Mouse (Mus musculus): Measurements from ENCODE around the gene Nhlh1. TPM values are rescaled to one million over a fixed set of nuclear protein-coding genes. Genes with fewer than 3 reads are reported as not detected.

The Nhlh1 gene
- total and polyA plus RNA-seq, 3 experiments, result not detected

DNA sequence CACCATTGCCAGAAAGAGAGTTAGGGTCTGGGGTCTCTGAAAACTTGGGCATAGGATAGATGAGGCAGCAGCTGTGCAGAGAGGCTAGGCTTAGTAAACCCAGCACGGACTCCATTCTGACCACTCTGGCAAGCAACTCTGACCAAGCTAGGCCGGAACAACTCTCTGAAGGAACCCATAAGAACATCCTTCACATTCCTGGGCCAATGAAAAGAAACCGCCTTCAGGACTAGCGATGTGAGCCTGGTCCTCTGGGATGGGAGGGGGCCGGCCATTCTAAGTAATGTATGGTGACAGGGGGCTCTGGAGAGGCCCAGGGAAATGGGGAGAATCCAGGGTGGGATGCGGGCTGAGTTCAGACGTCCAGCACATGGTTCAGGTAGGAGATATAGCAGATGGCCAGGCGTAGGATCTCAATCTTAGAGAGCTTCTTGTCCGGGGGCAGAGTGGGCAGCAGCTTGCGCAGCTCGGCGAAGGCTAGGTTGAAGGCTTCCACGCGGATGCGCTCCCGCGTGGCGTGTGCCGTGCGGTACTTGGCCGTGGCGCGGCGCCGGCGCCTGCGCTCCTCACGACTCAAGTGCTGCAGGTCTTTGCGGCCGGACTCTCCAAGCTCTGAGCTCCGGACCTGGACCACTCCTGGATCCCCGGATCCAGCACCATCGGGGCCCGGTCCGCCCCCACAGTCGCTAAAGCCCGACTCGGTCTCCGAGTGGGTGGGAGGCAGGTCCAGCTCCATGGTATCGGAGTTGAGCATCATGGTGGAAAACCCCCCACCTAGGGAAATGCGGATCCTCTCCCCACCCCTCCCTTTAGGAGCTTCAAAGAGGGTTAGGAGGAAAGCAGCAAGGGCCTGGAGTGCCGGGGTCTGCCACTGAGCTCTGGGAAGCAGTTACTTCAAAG is 3.6 kb downstream of the Nhlh1 start:
- Histone ChIP-seq H3K79me2 (ENCODE audit: control insufficient read depth, insufficient read depth, low read length, poor library complexity) (no peaks in the 10 kb centered on the region), H3K4me3 (ENCODE audit: control insufficient read depth in 1 of 2, insufficient read depth in 1 of 2, low read depth in 2 of 2, low read length in 2 of 2) (no peak overlapping the region), H3K4me1 (ENCODE audit: control insufficient read depth in 1 of 2, insufficient read depth in 2 of 2, low read length in 2 of 2) (no peaks in the 10 kb centered on the region), H3K27ac (ENCODE audit: control insufficient read depth, low read depth, low read length) (no peak overlapping the region), H3K27me3 (ENCODE audit: control insufficient read depth in 1 of 2, insufficient read depth in 2 of 2, low read length in 2 of 2) (no peaks in the 10 kb centered on the region; a peak in 1 of 4 replicates), H3K9ac (ENCODE audit: control insufficient read depth, low read depth, low read length, poor library complexity, severe bottlenecking) (no peak overlapping the region), H3K9me3 (replicated peaks; ENCODE audit: insufficient read depth, low read length) (no peaks in the 10 kb centered on the region), H3K36me3 (ENCODE audit: control insufficient read depth in 1 of 2, insufficient read depth in 2 of 2, low read length in 2 of 2) (no peaks in the 10 kb centered on the region)
- DNase-seq (ENCODE audit: low read depth, low spot score), result no peak
- no peak for TF ChIP-seq MXI1 (IDR thresholded peaks at IDR 0.05; ENCODE audit: low read depth, low read length)
- no peak for TF ChIP-seq KAT2A (conservative IDR thresholded peaks at IDR 0.05; ENCODE audit: low read depth, low read length)
- no peak for TF ChIP-seq EP300 (IDR thresholded peaks at IDR 0.05; ENCODE audit: low read depth in 1 of 2, low read length in 2 of 2)
- no peak for TF ChIP-seq GABPA (IDR thresholded peaks at IDR 0.05; ENCODE audit: low read depth, low read length)
- no peak for TF ChIP-seq ELF1 (IDR thresholded peaks at IDR 0.05; ENCODE audit: low read depth, low read length)
- TF ChIP-seq MAX (IDR thresholded peaks at IDR 0.05; ENCODE audit: low read length), result no peak
- TF ChIP-seq NRF1 (IDR thresholded peaks at IDR 0.05; ENCODE audit: insufficient read depth, low read depth, low read length, poor library complexity, severe bottlenecking), result no peak
- no peak for TF ChIP-seq CTCF (IDR thresholded peaks at IDR 0.05 in 2 of 3, conservative IDR thresholded peaks at IDR 0.05 in 1 of 3; ENCODE audit: control insufficient read depth in 1 of 3, insufficient read depth in 1 of 3, low read depth in 2 of 3, low read length in 3 of 3, poor library complexity in 1 of 3, severe bottlenecking in 1 of 3)

DNA sequence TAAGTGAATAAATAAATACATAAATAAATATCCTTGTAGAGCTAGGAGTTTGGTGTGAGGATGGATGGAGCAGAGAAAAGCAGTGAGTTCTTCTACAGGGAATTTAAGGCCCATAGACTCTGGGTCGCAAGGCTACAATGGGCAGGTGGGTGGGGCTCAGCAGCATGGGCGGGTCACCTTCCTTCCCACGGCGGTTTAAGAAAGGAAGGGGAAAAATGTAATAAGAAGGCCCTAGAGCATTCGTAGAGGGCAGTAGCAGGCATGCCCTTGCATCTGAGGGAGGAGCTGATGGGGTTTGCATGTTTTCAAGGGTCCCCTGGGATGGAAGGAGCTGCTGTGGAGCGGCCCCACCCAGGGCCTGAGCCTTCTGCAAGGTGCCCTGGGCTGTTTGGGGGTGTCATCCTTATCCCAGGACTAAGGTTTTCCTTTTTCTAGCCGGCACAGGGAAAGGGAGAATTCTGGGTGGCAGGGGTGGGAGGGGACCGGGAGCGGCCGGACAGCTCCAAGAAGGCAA is 4.5 kb downstream of the Nhlh1 start:
- no peaks in the 10 kb centered on the region for H3K9me3 ChIP-seq (replicated peaks; ENCODE audit: insufficient read depth, low read length)
- H3K9ac ChIP-seq (ENCODE audit: control insufficient read depth, low read depth, low read length, poor library complexity, severe bottlenecking), result no peak overlapping the region
- TF ChIP-seq MXI1 (IDR thresholded peaks at IDR 0.05; ENCODE audit: low read depth, low read length), result no peak
- no peak for TF ChIP-seq POLR2AphosphoS2 (IDR thresholded peaks at IDR 0.05; ENCODE audit: low read length)
- no peak for TF ChIP-seq MYB (IDR thresholded peaks at IDR 0.05; ENCODE audit: low read depth, low read length)
- TF ChIP-seq MYC (IDR thresholded peaks at IDR 0.05; ENCODE audit: low read depth, low read length), result no peak
- 0 out of 4 replicates have a peak, but pooled peaks cover 0 to 2% of the 10 kb centered on the region in 2 experiments for H3K4me1 ChIP-seq (ENCODE audit: control insufficient read depth in 1 of 2, insufficient read depth in 2 of 2, low read length in 2 of 2)
- H3K79me2 ChIP-seq (ENCODE audit: control insufficient read depth, insufficient read depth, low read length, poor library complexity), result no peaks in the 10 kb centered on the region
- no peaks in the 10 kb centered on the region; a peak in 1 of 4 replicates for H3K27me3 ChIP-seq (ENCODE audit: control insufficient read depth in 1 of 2, insufficient read depth in 2 of 2, low read length in 2 of 2)
- no peaks in the 10 kb centered on the region; a peak in 1 of 4 replicates for H3K36me3 ChIP-seq (ENCODE audit: control insufficient read depth in 1 of 2, insufficient read depth in 2 of 2, low read length in 2 of 2)
- no peak for DNase-seq (ENCODE audit: low read depth, low spot score)
- no peak overlapping the region for H3K4me3 ChIP-seq (ENCODE audit: control insufficient read depth in 1 of 2, insufficient read depth in 1 of 2, low read depth in 2 of 2, low read length in 2 of 2)
- no peak overlapping the region for H3K27ac ChIP-seq (ENCODE audit: control insufficient read depth, low read depth, low read length)

All from MEL (cell line).